Mouse (Mus musculus): Measurements from ENCODE around the gene Nrbp1. TPM values are rescaled to one million over a fixed set of nuclear protein-coding genes. Genes with fewer than 3 reads are reported as not detected.

Gene Nrbp1
- polyA plus RNA-seq, 1 experiment = 85.8 TPM

- Histone ChIP-seq H3K4me3 (ENCODE audit: insufficient read depth, low read length) (no peak overlapping the region), H3K4me1 (ENCODE audit: control insufficient read depth, insufficient read depth, low read length) (peaks cover 12% of the 10 kb centered on the region), H3K27ac (ENCODE audit: insufficient read depth, low read depth, low read length) (no peak overlapping the region)
- no peak for TF ChIP-seq POLR2A (IDR thresholded peaks at IDR 0.05; ENCODE audit: borderline replicate concordance, low read depth, low read length)
- TF ChIP-seq CTCF (IDR thresholded peaks at IDR 0.05; ENCODE audit: low read depth, low read length) = no peak
Observed at GRCm38 (mm10) chr5:31226641-31227040, 14.0 kb upstream of the Nrbp1 start.

GRCm38 (mm10) chr5:31241522-31242034 is 914 bp downstream of the Nrbp1 start:
- Histone ChIP-seq H3K27ac (ENCODE audit: insufficient read depth, low read depth, low read length) (peak overlapping the region; percentile 0; the same call in 1 of the 2 replicates), H3K4me3 (ENCODE audit: insufficient read depth, low read length) (peak overlapping the region; percentile 71)
- TF ChIP-seq CTCF (IDR thresholded peaks at IDR 0.05; ENCODE audit: low read depth, low read length) (no peak), POLR2A (IDR thresholded peaks at IDR 0.05; ENCODE audit: borderline replicate concordance, low read depth, low read length) (no peak)

GRCm38 (mm10) chr5:31242191-31242590 is 1.5 kb downstream of the Nrbp1 start:
- TF ChIP-seq POLR2A (IDR thresholded peaks at IDR 0.05; ENCODE audit: borderline replicate concordance, low read depth, low read length) (no peak), CTCF (IDR thresholded peaks at IDR 0.05; ENCODE audit: low read depth, low read length) (no peak)
- H3K4me1 ChIP-seq (ENCODE audit: control insufficient read depth, insufficient read depth, low read length) = peaks cover 8% of the 10 kb centered on the region
- H3K4me3 ChIP-seq (ENCODE audit: insufficient read depth, low read length) = peak overlapping the region; percentile 71
- H3K27ac ChIP-seq (ENCODE audit: insufficient read depth, low read depth, low read length) = no peak overlapping the region

More at GRCm38 (mm10) chr5:31241522-31242034, 914 bp downstream of the Nrbp1 start:
- peaks cover 8% of the 10 kb centered on the region for H3K4me1 ChIP-seq (ENCODE audit: control insufficient read depth, insufficient read depth, low read length)

- Histone ChIP-seq H3K27ac (ENCODE audit: insufficient read depth, low read depth, low read length) (no peak overlapping the region), H3K4me1 (ENCODE audit: control insufficient read depth, insufficient read depth, low read length) (peaks cover 25% of the 10 kb centered on the region), H3K4me3 (ENCODE audit: insufficient read depth, low read length) (no peak overlapping the region)
- no peak for TF ChIP-seq POLR2A (IDR thresholded peaks at IDR 0.05; ENCODE audit: borderline replicate concordance, low read depth, low read length)
- TF ChIP-seq CTCF (IDR thresholded peaks at IDR 0.05; ENCODE audit: low read depth, low read length) = no peak
Observed at GRCm38 (mm10) chr5:31250716-31251115, 10.1 kb downstream of the Nrbp1 start.

GRCm38 (mm10) chr5:31251541-31252101 is 11.0 kb downstream of the Nrbp1 start, which contains the start of gene Krtcap3:
Gene Krtcap3, plus strand, starts transcription at chr5:31251691.
- TF ChIP-seq CTCF (IDR thresholded peaks at IDR 0.05; ENCODE audit: low read depth, low read length) (no peak), POLR2A (IDR thresholded peaks at IDR 0.05; ENCODE audit: borderline replicate concordance, low read depth, low read length) (no peak)
- Histone ChIP-seq H3K4me3 (ENCODE audit: insufficient read depth, low read length) (no peak within 1 kb of the TSS), H3K4me1 (ENCODE audit: control insufficient read depth, insufficient read depth, low read length) (peaks cover 28% of the 10 kb centered on the region), H3K27ac (ENCODE audit: insufficient read depth, low read depth, low read length) (no peak within 1 kb of the TSS)

- no peak overlapping the region for H3K4me3 ChIP-seq (ENCODE audit: insufficient read depth, low read length)
- H3K4me1 ChIP-seq (ENCODE audit: control insufficient read depth, insufficient read depth, low read length) = peaks cover 28% of the 10 kb centered on the region
- TF ChIP-seq CTCF (IDR thresholded peaks at IDR 0.05; ENCODE audit: low read depth, low read length) = no peak
- TF ChIP-seq POLR2A (IDR thresholded peaks at IDR 0.05; ENCODE audit: borderline replicate concordance, low read depth, low read length) = no peak
- H3K27ac ChIP-seq (ENCODE audit: insufficient read depth, low read depth, low read length) = no peak overlapping the region
Observed at GRCm38 (mm10) chr5:31252151-31252550, 11.5 kb downstream of the Nrbp1 start.

- H3K4me1 ChIP-seq (ENCODE audit: control insufficient read depth, insufficient read depth, low read length) = peaks cover 34% of the 10 kb centered on the region
- TF ChIP-seq POLR2A (IDR thresholded peaks at IDR 0.05; ENCODE audit: borderline replicate concordance, low read depth, low read length) (no peak), CTCF (IDR thresholded peaks at IDR 0.05; ENCODE audit: low read depth, low read length) (no peak; the same call in 1 of the 2 replicates)
- no peak overlapping the region for H3K27ac ChIP-seq (ENCODE audit: insufficient read depth, low read depth, low read length)
- H3K4me3 ChIP-seq (ENCODE audit: insufficient read depth, low read length) = no peak overlapping the region
Observed at GRCm38 (mm10) chr5:31252795-31253545, 12.3 kb downstream of the Nrbp1 start.

GRCm38 (mm10) chr5:31253806-31254205 is 13.1 kb downstream of the Nrbp1 start:
- H3K27ac ChIP-seq (ENCODE audit: insufficient read depth, low read depth, low read length) = peak overlapping the region; percentile 49
- TF ChIP-seq CTCF (IDR thresholded peaks at IDR 0.05; ENCODE audit: low read depth, low read length) = no peak
- no peak for TF ChIP-seq POLR2A (IDR thresholded peaks at IDR 0.05; ENCODE audit: borderline replicate concordance, low read depth, low read length)

GRCm38 (mm10) chr5:31254452-31254851 is 13.8 kb downstream of the Nrbp1 start:
- TF ChIP-seq CTCF (IDR thresholded peaks at IDR 0.05; ENCODE audit: low read depth, low read length) = no peak
- TF ChIP-seq POLR2A (IDR thresholded peaks at IDR 0.05; ENCODE audit: borderline replicate concordance, low read depth, low read length) = no peak
- peaks cover 34% of the 10 kb centered on the region for H3K4me1 ChIP-seq (ENCODE audit: control insufficient read depth, insufficient read depth, low read length)
- peak overlapping the region; percentile 1; the same call in 1 of the 2 replicates for H3K4me3 ChIP-seq (ENCODE audit: insufficient read depth, low read length)
- peak overlapping the region; percentile 49 for H3K27ac ChIP-seq (ENCODE audit: insufficient read depth, low read depth, low read length)

More at GRCm38 (mm10) chr5:31253806-31254205, 13.1 kb downstream of the Nrbp1 start:
- Histone ChIP-seq H3K4me1 (ENCODE audit: control insufficient read depth, insufficient read depth, low read length) (peaks cover 34% of the 10 kb centered on the region), H3K4me3 (ENCODE audit: insufficient read depth, low read length) (peak overlapping the region; percentile 3; the same call in 1 of the 2 replicates)

- TF ChIP-seq POLR2A (IDR thresholded peaks at IDR 0.05; ENCODE audit: borderline replicate concordance, low read depth, low read length) (no peak), CTCF (IDR thresholded peaks at IDR 0.05; ENCODE audit: low read depth, low read length) (no peak)
Observed at GRCm38 (mm10) chr5:31254901-31255300, 14.2 kb downstream of the Nrbp1 start.

More at GRCm38 (mm10) chr5:31254901-31255300, 14.2 kb downstream of the Nrbp1 start:
- Histone ChIP-seq H3K4me1 (ENCODE audit: control insufficient read depth, insufficient read depth, low read length) (peaks cover 34% of the 10 kb centered on the region), H3K27ac (ENCODE audit: insufficient read depth, low read depth, low read length) (peak overlapping the region; percentile 49), H3K4me3 (ENCODE audit: insufficient read depth, low read length) (no peak overlapping the region)
